ENCODE assay signal across 19 mouse cellular contexts in the genomic region with DNA sequence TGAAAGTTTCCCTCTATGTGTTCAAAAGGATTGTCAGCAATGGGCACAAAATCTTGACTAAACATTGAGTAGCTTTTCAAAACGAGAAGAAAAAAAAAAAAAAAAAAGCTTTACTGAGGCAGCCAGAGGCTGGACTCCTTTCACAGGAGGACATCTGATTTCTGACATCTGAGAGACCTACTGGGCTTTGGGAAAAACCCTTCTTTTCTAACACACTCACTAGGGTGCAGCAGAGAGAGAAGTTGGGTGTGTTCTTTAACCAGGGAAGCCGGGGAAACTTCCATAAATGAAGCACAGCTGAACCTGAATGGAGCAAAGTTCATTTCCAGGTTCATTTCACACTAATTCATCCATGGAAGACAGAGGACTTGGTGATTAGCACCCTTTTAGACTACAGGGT.
DNase-seq lines count a peak whose midpoint lies in the region; ATAC-seq and TF ChIP-seq lines count a peak whose summit lies in the region.
"Had no signal": no experiment of that assay in that cellular context is flagged by ENCODE, and none has a peak within 500 bp of the region (broad histone marks: within the 10 kb centered on the region; RNA-seq: fewer than 3 reads in every experiment).

No protein-coding gene starts in this region.

- no peaks in the 10 kb centered on the region; the same call in 1 of the 2 replicates for H3K4me1 ChIP-seq in embryonic facial prominence, embryonic 11.5 days (ENCODE audit: control insufficient read depth, insufficient read depth, low read length)
- peaks cover 14% of the 10 kb centered on the region for H3K4me1 ChIP-seq in embryonic facial prominence, embryonic 10.5 days
- H3K4me1 ChIP-seq in stomach, postnatal 0 days (replicated peaks; ENCODE audit: control insufficient read depth, insufficient read depth), result no peaks in the 10 kb centered on the region
- H3K4me1 ChIP-seq in forebrain, embryonic 16.5 days (replicated peaks; ENCODE audit: control insufficient read depth, insufficient read depth, low read length), result no peaks in the 10 kb centered on the region
- H3K4me1 ChIP-seq: liver, embryonic 12.5 days; neural tube, embryonic 15.5 days; stomach, embryonic 15.5 days had no signal

- H3K36me3 ChIP-seq in embryonic facial prominence, embryonic 11.5 days (replicated peaks; ENCODE audit: control insufficient read depth, insufficient read depth, low read depth, low read length), result no peaks in the 10 kb centered on the region
- no peaks in the 10 kb centered on the region for H3K36me3 ChIP-seq in embryonic facial prominence, embryonic 10.5 days (replicated peaks)
- no peaks in the 10 kb centered on the region for H3K36me3 ChIP-seq in stomach, postnatal 0 days (ENCODE audit: control insufficient read depth, insufficient read depth, low read length)
- H3K36me3 ChIP-seq in forebrain, embryonic 16.5 days (ENCODE audit: control insufficient read depth, insufficient read depth), result no peaks in the 10 kb centered on the region
- H3K36me3 ChIP-seq: limb, embryonic 10.5 days; liver, embryonic 12.5 days; neural tube, embryonic 15.5 days; stomach, embryonic 15.5 days had no signal

- intact Hi-C loops in left cerebral cortex, adult 2 months (cut with DNase I), result no loop called here
- intact Hi-C loops in left cerebral cortex, postnatal 4 days (cut with DNase I), result no loop called here

- TF ChIP-seq CTCF in left cerebral cortex, adult 2 months (IDR thresholded peaks at IDR 0.05), result peak; percentile 24
- peak; percentile 27 for TF ChIP-seq CTCF in stomach, postnatal 0 days (IDR thresholded peaks at IDR 0.05; ENCODE audit: low read depth)

- H3K9ac ChIP-seq in embryonic facial prominence, embryonic 11.5 days (replicated peaks; ENCODE audit: low read length), result no peak overlapping the region
- no peak overlapping the region for H3K9ac ChIP-seq in stomach, postnatal 0 days (ENCODE audit: low read length)
- no peak overlapping the region for H3K9ac ChIP-seq in forebrain, embryonic 16.5 days (replicated peaks; ENCODE audit: low read depth, low read length)
- H3K9ac ChIP-seq: liver, embryonic 12.5 days; neural tube, embryonic 15.5 days; stomach, embryonic 15.5 days had no signal

- ATAC-seq in embryonic facial prominence, embryonic 11.5 days (replicated peaks; ENCODE audit: insufficient number of reproducible peaks, low FRiP score, low TSS enrichment, low read depth), result no peak
- no peak for ATAC-seq in stomach, postnatal 0 days (ENCODE audit: low FRiP score, low TSS enrichment)
- ATAC-seq in forebrain, embryonic 16.5 days, result no peak
- ATAC-seq: inflammation-experienced regulatory T-cells, adult 6 months; liver, embryonic 12.5 days had no signal

- 19% methylated on average over 2 of the region's 2 CpGs for WGBS in embryonic facial prominence, embryonic 11.5 days
- WGBS in embryonic facial prominence, embryonic 10.5 days, result 28% methylated on average over 2 of the region's 2 CpGs
- 20% methylated on average over 2 of the region's 2 CpGs for WGBS in stomach, postnatal 0 days
- 13% methylated on average over 2 of the region's 2 CpGs for WGBS in forebrain, embryonic 16.5 days

- H3K4me3 ChIP-seq in embryonic facial prominence, embryonic 11.5 days (ENCODE audit: low read depth, low read length), result no peak overlapping the region
- no peak overlapping the region for H3K4me3 ChIP-seq in embryonic facial prominence, embryonic 10.5 days
- H3K4me3 ChIP-seq in left cerebral cortex, adult 2 months, result no peak overlapping the region
- H3K4me3 ChIP-seq in stomach, postnatal 0 days (ENCODE audit: low read depth, low read length), result no peak overlapping the region
- no peak overlapping the region for H3K4me3 ChIP-seq in forebrain, embryonic 16.5 days (replicated peaks; ENCODE audit: low read length)
- H3K4me3 ChIP-seq: limb, embryonic 10.5 days; liver, embryonic 12.5 days; neural tube, embryonic 15.5 days; stomach, embryonic 15.5 days had no signal

- DNase-seq in embryonic facial prominence, embryonic 11.5 days (ENCODE audit: low spot score), result peak; percentile 18
- no peak for DNase-seq in embryonic facial prominence, embryonic 10.5 days (ENCODE audit: low spot score)
- no peak for DNase-seq in left cerebral cortex, adult 2 months (ENCODE audit: extremely low spot score in 1 of 2, low spot score in 2 of 2)
- no peak for DNase-seq in left cerebral cortex, postnatal 4 days
- peak; percentile 7 for DNase-seq in embryo, embryonic 9.5 days (ENCODE audit: extremely low spot score)
- no peak for DNase-seq in stomach, postnatal 0 days (ENCODE audit: low spot score)
- no peak for DNase-seq in thymus, postnatal 14 days
- DNase-seq: adrenal gland, adult 2 months; cerebellum, adult 18-20 months; gastrocnemius, postnatal 36 days; right cerebral cortex, adult 18-20 months; spleen, adult 18-20 months had no signal

- TF ChIP-seq EP300 in stomach, postnatal 0 days (optimal IDR thresholded peaks at IDR 0.05), result no peak

- H3K4me2 ChIP-seq in embryonic facial prominence, embryonic 11.5 days (ENCODE audit: low read depth, low read length), result no peak overlapping the region
- H3K4me2 ChIP-seq in stomach, postnatal 0 days (replicated peaks; ENCODE audit: low read depth), result no peak overlapping the region
- H3K4me2 ChIP-seq in forebrain, embryonic 16.5 days (ENCODE audit: low read length), result no peak overlapping the region
- H3K4me2 ChIP-seq: liver, embryonic 12.5 days; midbrain, embryonic 11.5 days; neural tube, embryonic 15.5 days; stomach, embryonic 15.5 days had no signal

- no peaks in the 10 kb centered on the region for H3K9me3 ChIP-seq in embryonic facial prominence, embryonic 11.5 days (replicated peaks; ENCODE audit: control insufficient read depth, low read length)
- no peaks in the 10 kb centered on the region for H3K9me3 ChIP-seq in embryonic facial prominence, embryonic 10.5 days
- H3K9me3 ChIP-seq in stomach, postnatal 0 days (ENCODE audit: control insufficient read depth, low read length), result no peaks in the 10 kb centered on the region
- no peaks in the 10 kb centered on the region for H3K9me3 ChIP-seq in forebrain, embryonic 16.5 days (ENCODE audit: control insufficient read depth, low read length)
- H3K9me3 ChIP-seq: limb, embryonic 10.5 days; liver, embryonic 12.5 days; neural tube, embryonic 15.5 days; stomach, embryonic 15.5 days had no signal

- no peak overlapping the region for H3K27ac ChIP-seq in embryonic facial prominence, embryonic 11.5 days (replicated peaks; ENCODE audit: low read depth, low read length)
- H3K27ac ChIP-seq in embryonic facial prominence, embryonic 10.5 days (replicated peaks), result no peak overlapping the region
- H3K27ac ChIP-seq in left cerebral cortex, adult 2 months, result no peak overlapping the region
- no peak overlapping the region for H3K27ac ChIP-seq in stomach, postnatal 0 days (replicated peaks)
- H3K27ac ChIP-seq in forebrain, embryonic 16.5 days (ENCODE audit: low read length), result no peak overlapping the region
- H3K27ac ChIP-seq: limb, embryonic 10.5 days; liver, embryonic 12.5 days; neural tube, embryonic 15.5 days; stomach, embryonic 15.5 days had no signal

- H3K27me3 ChIP-seq in embryonic facial prominence, embryonic 11.5 days (ENCODE audit: control insufficient read depth, insufficient read depth, low read length), result no peaks in the 10 kb centered on the region
- H3K27me3 ChIP-seq in embryonic facial prominence, embryonic 10.5 days (replicated peaks; ENCODE audit: low read depth, poor library complexity, severe bottlenecking), result no peaks in the 10 kb centered on the region
- no peaks in the 10 kb centered on the region for H3K27me3 ChIP-seq in stomach, postnatal 0 days (ENCODE audit: control insufficient read depth, insufficient read depth, low read length)
- H3K27me3 ChIP-seq in forebrain, embryonic 16.5 days (replicated peaks; ENCODE audit: control insufficient read depth, insufficient read depth, low read length), result no peaks in the 10 kb centered on the region
- H3K27me3 ChIP-seq: liver, embryonic 12.5 days; neural tube, embryonic 15.5 days; stomach, embryonic 15.5 days had no signal

Comparison
In these comparisons a context has a peak if more than half of its experiments do, and no peak if none do; other contexts are left out.
1. DNase-seq: peak in embryonic facial prominence, embryonic 11.5 days (single experiment) and embryo, embryonic 9.5 days (single experiment); none in embryonic facial prominence, embryonic 10.5 days (single experiment), left cerebral cortex, adult 2 months (0 of 2), left cerebral cortex, postnatal 4 days (single experiment), stomach, postnatal 0 days (single experiment) and thymus, postnatal 14 days (single experiment).